ENCODE assay signal across 8 mouse cellular contexts in genomic region chr3:89228180-89228549, GRCm38 (mm10). TPM values are rescaled to one million over a fixed set of nuclear protein-coding genes. Genes with fewer than 3 reads are reported as not detected.
DNase-seq lines count a peak whose midpoint lies in the region; ATAC-seq lines count a peak whose summit lies in the region.

No protein-coding gene starts in this region.

- peaks cover 66% of the 10 kb centered on the region for H3K27me3 ChIP-seq in limb, embryonic 10.5 days (ENCODE audit: low read depth, poor library complexity, severe bottlenecking)
- H3K27me3 ChIP-seq in midbrain, embryonic 11.5 days (ENCODE audit: control insufficient read depth, insufficient read depth, low read length) = no peaks in the 10 kb centered on the region

- H3K9me3 ChIP-seq in limb, embryonic 10.5 days (replicated peaks) = no peaks in the 10 kb centered on the region
- no peaks in the 10 kb centered on the region for H3K9me3 ChIP-seq in midbrain, embryonic 11.5 days (ENCODE audit: control insufficient read depth, low read length)

- peak overlapping the region; percentile 66 for H3K4me3 ChIP-seq in limb, embryonic 10.5 days
- peak overlapping the region; percentile 63 for H3K4me3 ChIP-seq in midbrain, embryonic 11.5 days (ENCODE audit: low read depth, low read length)

- H3K9ac ChIP-seq in midbrain, embryonic 11.5 days (ENCODE audit: low read length) = peak overlapping the region; percentile 93

- peak overlapping the region; percentile 83 for H3K4me2 ChIP-seq in midbrain, embryonic 11.5 days

- H3K4me1 ChIP-seq in limb, embryonic 10.5 days = peaks cover 50% of the 10 kb centered on the region
- H3K4me1 ChIP-seq in midbrain, embryonic 11.5 days (ENCODE audit: control insufficient read depth, insufficient read depth, low read length) = peaks cover 33% of the 10 kb centered on the region

- peak; percentile 51 for ATAC-seq in inflammation-experienced regulatory T-cells, adult 6 months
- peak; percentile 34; the same call in 1 of the 2 replicates for ATAC-seq in midbrain, embryonic 11.5 days (ENCODE audit: low FRiP score)

- WGBS in limb, embryonic 10.5 days = 0% methylated on average over 20 of the region's 20 CpGs
- WGBS in midbrain, embryonic 11.5 days = under 1% methylated on average over 20 of the region's 20 CpGs

- H3K27ac ChIP-seq in limb, embryonic 10.5 days = peak overlapping the region; percentile 87
- peak overlapping the region; percentile 88 for H3K27ac ChIP-seq in midbrain, embryonic 11.5 days (ENCODE audit: low read depth, low read length)

- H3K36me3 ChIP-seq in limb, embryonic 10.5 days = peaks cover 23% of the 10 kb centered on the region
- peaks cover 4% of the 10 kb centered on the region; the same call in 1 of the 2 replicates for H3K36me3 ChIP-seq in midbrain, embryonic 11.5 days (ENCODE audit: control insufficient read depth, insufficient read depth, low read length)

- DNase-seq in adrenal gland, adult 2 months = peak; percentile 92
- peak; percentile 96 for DNase-seq in embryo, embryonic 10 days (ENCODE audit: low spot score)
- peak; percentile 72 for DNase-seq in gastrocnemius, postnatal 25 days
- peak; percentile 95 for DNase-seq in limb, embryonic 10.5 days (ENCODE audit: low spot score)
- peak; percentile 99 for DNase-seq in midbrain, embryonic 11.5 days (ENCODE audit: low spot score, missing footprints)
- peak; percentile 65 to 73 for DNase-seq in right cerebral cortex, postnatal 36 days (ENCODE audit: low spot score in 2 of 2)
- peak; percentile 78 to 88 for DNase-seq in urinary bladder, postnatal 4 days (ENCODE audit: low spot score in 2 of 2)

RNA-seq across cellular contexts. Expression of gene Muc1, which starts 0.7 kb away (rescaled TPM):
- total RNA-seq in adrenal gland, adult 2 months (2021) = under 1 TPM; 0.24 to 0.32 TPM
- 0.53 and 0.85 TPM in 2 replicates for polyA plus RNA-seq in adrenal gland, adult 2 months (2012; rRNA removed)
- total RNA-seq in gastrocnemius, postnatal 25 days (2021) = under 1 TPM; 0.38 to 0.51 TPM
- 1 to 10 TPM; 1.6 to 2.5 (median 1.8) TPM for polyA plus RNA-seq in inflammation-experienced regulatory T-cells, adult 6 months (2017; shearing (Covaris generic))
- 0.24 and 0.74 TPM in 2 replicates for polyA plus RNA-seq in limb, embryonic 10.5 days (2016; fragmentation: Nextera tagmentation; extraction: Ambion mirVana)
- 2.7 and 4.4 TPM in 2 replicates for polyA plus RNA-seq in midbrain, embryonic 11.5 days (2014; fragmentation: Nextera tagmentation; extraction: Ambion mirVana)

RNA-seq across cellular contexts. Expression of gene Mtx1, which starts 1.3 kb away (rescaled TPM):
- 100 to 1,000 TPM; 150 to 174 TPM for total RNA-seq in adrenal gland, adult 2 months (2021)
- polyA plus RNA-seq in adrenal gland, adult 2 months (2012; rRNA removed) = 252 and 300 TPM in 2 replicates
- total RNA-seq in gastrocnemius, postnatal 25 days (2021) = 10 to 100 TPM; 42.2 to 47.6 TPM
- polyA plus RNA-seq in inflammation-experienced regulatory T-cells, adult 6 months (2017; shearing (Covaris generic)) = 100 to 1,000 TPM in 1 of 3 experiments, 10 to 100 TPM in 2; 77.7 to 112 (median 94.3) TPM
- 250 and 265 TPM in 2 replicates for polyA plus RNA-seq in limb, embryonic 10.5 days (2016; fragmentation: Nextera tagmentation; extraction: Ambion mirVana)
- 174 and 179 TPM in 2 replicates for polyA plus RNA-seq in midbrain, embryonic 11.5 days (2014; fragmentation: Nextera tagmentation; extraction: Ambion mirVana)

RNA-seq across cellular contexts. Expression of gene Thbs3, which starts 13.2 kb away (rescaled TPM):
- total RNA-seq in adrenal gland, adult 2 months (2021) = 10 to 100 TPM in 1 of 2 experiments, 1 to 10 TPM in 1; 8.9 to 10.1 TPM
- polyA plus RNA-seq in adrenal gland, adult 2 months (2012; rRNA removed) = 10.1 and 10.2 TPM in 2 replicates
- 10 to 100 TPM; 11.0 to 11.8 TPM for total RNA-seq in gastrocnemius, postnatal 25 days (2021)
- 1 to 10 TPM in 2 of 3 experiments, under 1 TPM in 1; 0.48 to 3.3 (median 2.7) TPM for polyA plus RNA-seq in inflammation-experienced regulatory T-cells, adult 6 months (2017; shearing (Covaris generic))
- 12.2 and 26.8 TPM in 2 replicates for polyA plus RNA-seq in limb, embryonic 10.5 days (2016; fragmentation: Nextera tagmentation; extraction: Ambion mirVana)
- polyA plus RNA-seq in midbrain, embryonic 11.5 days (2014; fragmentation: Nextera tagmentation; extraction: Ambion mirVana) = 50.7 and 55.8 TPM in 2 replicates

RNA-seq across cellular contexts. Expression of gene Krtcap2, which starts 17.6 kb away (rescaled TPM):
- total RNA-seq in adrenal gland, adult 2 months (2021) = 100 to 1,000 TPM; 143 to 163 TPM
- 433 and 437 TPM in 2 replicates for polyA plus RNA-seq in adrenal gland, adult 2 months (2012; rRNA removed)
- 10 to 100 TPM; 66.6 to 78.8 TPM for total RNA-seq in gastrocnemius, postnatal 25 days (2021)
- 100 to 1,000 TPM; 271 to 458 (median 303) TPM for polyA plus RNA-seq in inflammation-experienced regulatory T-cells, adult 6 months (2017; shearing (Covaris generic))
- 272 and 282 TPM in 2 replicates for polyA plus RNA-seq in limb, embryonic 10.5 days (2016; fragmentation: Nextera tagmentation; extraction: Ambion mirVana)
- 261 and 270 TPM in 2 replicates for polyA plus RNA-seq in midbrain, embryonic 11.5 days (2014; fragmentation: Nextera tagmentation; extraction: Ambion mirVana)

RNA-seq across cellular contexts. Expression of gene Trim46, which starts 17.9 kb away (rescaled TPM):
- total RNA-seq in adrenal gland, adult 2 months (2021) = 1 to 10 TPM; 1.9 to 2.3 TPM
- 6.0 and 9.1 TPM in 2 replicates for polyA plus RNA-seq in adrenal gland, adult 2 months (2012; rRNA removed)
- total RNA-seq in gastrocnemius, postnatal 25 days (2021) = under 1 TPM; 0.28 to 0.38 TPM
- 1 to 10 TPM; 2.6 to 5.5 (median 3.4) TPM for polyA plus RNA-seq in inflammation-experienced regulatory T-cells, adult 6 months (2017; shearing (Covaris generic))
- 3.4 and 6.1 TPM in 2 replicates for polyA plus RNA-seq in limb, embryonic 10.5 days (2016; fragmentation: Nextera tagmentation; extraction: Ambion mirVana)
- 7.1 and 8.5 TPM in 2 replicates for polyA plus RNA-seq in midbrain, embryonic 11.5 days (2014; fragmentation: Nextera tagmentation; extraction: Ambion mirVana)

Comparison
In these comparisons a context has a peak if more than half of its experiments do, and no peak if none do; other contexts are left out.
1. Peak in every context shown above with its lines: DNase-seq, ATAC-seq, H3K4me3 ChIP-seq and H3K27ac ChIP-seq.